Mouse (Mus musculus) T-cell, adult 2 months (primary cell): ENCODE results near the gene Map3k15.
A peak's percentile ranks its signal among the peaks of the same experiment; 100 is the strongest.

Experiments used
- DNase-seq: peaks from one replicate; pipeline ENCODE4 v3.0.0; 2022; ENCODE audit warnings: low spot score

The Map3k15 gene

GRCm38 (mm10) chrX:160134136-160134843, 146.1 kb downstream of the Map3k15 start:
- no peak for DNase-seq

- no peak for DNase-seq
Observed at GRCm38 (mm10) chrX:160135719-160136118, 147.5 kb downstream of the Map3k15 start.

- peak; percentile 61 for DNase-seq
Observed at GRCm38 (mm10) chrX:160136153-160136552, 147.9 kb downstream of the Map3k15 start.

- DNase-seq: no peak
Observed at GRCm38 (mm10) chrX:160137177-160137860, 149.1 kb downstream of the Map3k15 start.

GRCm38 (mm10) chrX:160137861-160138717, 149.9 kb downstream of the Map3k15 start, which contains the start of gene Pdha1:
Gene Pdha1 (minus strand): TSS chrX:160138413.
- DNase-seq: peak; percentile 85

- DNase-seq: no peak
Observed at GRCm38 (mm10) chrX:160146806-160147205, 158.6 kb downstream of the Map3k15 start.

GRCm38 (mm10) chrX:160147406-160147805, 159.2 kb downstream of the Map3k15 start:
- DNase-seq: no peak

GRCm38 (mm10) chrX:160148859-160149258, 160.6 kb downstream of the Map3k15 start:
- DNase-seq: no peak

GRCm38 (mm10) chrX:160153147-160153815, 165.0 kb downstream of the Map3k15 start:
- DNase-seq: no peak

- no peak for DNase-seq
Observed at GRCm38 (mm10) chrX:160164259-160164658, 176.0 kb downstream of the Map3k15 start.

GRCm38 (mm10) chrX:160166246-160166985, 178.2 kb downstream of the Map3k15 start:
- no peak for DNase-seq

GRCm38 (mm10) chrX:160170150-160170549, 181.9 kb downstream of the Map3k15 start:
- peak; percentile 50 for DNase-seq
